Mouse (Mus musculus) CD4-positive, CD25-positive, alpha-beta regulatory T cell (primary cell): ENCODE results near the gene Tmem169. TPM values are rescaled to one million over a fixed set of nuclear protein-coding genes. Genes with fewer than 3 reads are reported as not detected.

Experiments
- polyA plus RNA-seq: library from polyadenylated mRNA; unstranded; fragments of 100-300 nt; shearing (Covaris generic); gene quantifications from one replicate; pipeline ENCODE4 v1.2.1, GENCODE M21; 2017

Tmem169 gene
- not detected for polyA plus RNA-seq

GRCm38 (mm10) chr1:72283992-72284485, at the start of gene Tmem169, which contains the start of gene Pecr:
TSS of gene Tmem169 (plus strand) at chr1:72284369.
TSS of gene Pecr (minus strand) at chr1:72284314.

GRCm38 (mm10) chr1:72307317-72307798, 23.2 kb downstream of the Tmem169 start, which contains the start of gene Xrcc5:
TSS of gene Xrcc5 (plus strand) at chr1:72307421.

Other genes starting within 250 kb of the Tmem169 start
- gene Mreg, start 72.1 kb upstream of the Tmem169 start, polyA plus RNA-seq, result 0.28 TPM
- 6.7 TPM for gene Pecr, start 55 bp upstream of the Tmem169 start, polyA plus RNA-seq
- 37.7 TPM for gene Xrcc5, start 23.1 kb downstream of the Tmem169 start, polyA plus RNA-seq